Mouse (Mus musculus) liver, embryonic 14.5 days (tissue): ENCODE measurements around the gene Efnb2.

Source experiments
- CTCF ChIP-seq: IDR thresholded peaks from 2 replicates; pipeline ENCODE4 v1.5.1; 2016; ENCODE audit warnings: antibody characterized with exemption, low read depth, control low read depth
- EP300 ChIP-seq: IDR thresholded peaks from 2 replicates; pipeline ENCODE4 v1.6.1; 2016; ENCODE audit warnings: antibody characterized with exemption, low read depth

- TF ChIP-seq CTCF (no peak), EP300 (no peak)
Observed at GRCm38 (mm10) chr8:8661103-8661758, at the start of gene Efnb2.
